Mouse (Mus musculus): ENCODE measurements around the gene Cstb.

DNA sequence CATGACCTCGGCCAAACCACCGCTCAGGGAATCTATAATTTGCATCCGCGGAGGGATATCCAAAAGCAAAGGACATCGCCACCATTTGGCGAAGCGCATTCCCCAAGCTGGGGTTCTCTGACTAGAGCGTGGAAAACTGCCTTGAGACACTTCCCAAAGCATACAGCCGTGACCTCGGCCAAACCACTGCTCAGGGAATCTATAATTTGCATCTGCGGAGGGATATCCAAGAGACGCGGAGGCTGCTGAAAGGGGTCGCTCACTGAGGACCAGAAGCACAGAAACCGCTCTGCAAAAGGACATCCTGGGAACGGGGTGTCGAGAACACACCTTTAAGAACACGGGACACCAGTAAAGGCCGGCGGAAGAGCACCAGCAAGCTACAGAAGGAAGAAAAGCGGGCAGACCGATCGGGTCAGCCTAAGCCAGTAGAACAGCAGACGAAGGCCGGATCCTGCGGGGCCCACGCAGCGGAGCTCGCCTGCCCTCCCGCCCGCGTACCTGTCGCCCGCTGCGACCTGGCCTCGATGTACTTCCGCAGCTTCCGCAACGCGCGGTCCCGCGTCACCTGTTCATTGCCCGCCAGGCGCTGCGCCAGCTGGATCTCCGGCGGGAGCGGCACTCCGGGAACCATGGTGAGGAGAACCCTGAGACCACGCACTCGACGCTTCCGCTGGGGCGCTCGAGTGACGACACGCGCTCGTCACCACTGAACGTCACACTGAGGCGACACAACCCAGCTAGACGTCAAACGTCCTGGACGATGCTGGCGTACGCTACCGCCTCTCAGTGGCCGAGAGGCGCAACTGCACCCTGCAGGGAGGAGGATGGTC is 12.9 kb upstream of the Cstb start, which contains the start of gene Rrp1:
- TF ChIP-seq CTCF (IDR thresholded peaks at IDR 0.05; ENCODE audit: control insufficient read depth, insufficient read depth, insufficient read length), result peak; percentile 97
- peak; percentile 51 for TF ChIP-seq MAX (IDR thresholded peaks at IDR 0.05)
- TF ChIP-seq USF1 (IDR thresholded peaks at IDR 0.05; ENCODE audit: low read depth), result no peak
- TF ChIP-seq MYOD1 (IDR thresholded peaks at IDR 0.05; ENCODE audit: control insufficient read depth, insufficient read length, low read depth), result no peak
- TF ChIP-seq FOSL1 (IDR thresholded peaks at IDR 0.05; ENCODE audit: insufficient read depth, low read length, poor library complexity, severe bottlenecking), result no peak
- TF ChIP-seq CEBPB (IDR thresholded peaks at IDR 0.05; ENCODE audit: low read depth), result no peak

Measured in C2C12 (cell line).